Mouse (Mus musculus): ENCODE measurements around the gene Lamb3.

DNA sequence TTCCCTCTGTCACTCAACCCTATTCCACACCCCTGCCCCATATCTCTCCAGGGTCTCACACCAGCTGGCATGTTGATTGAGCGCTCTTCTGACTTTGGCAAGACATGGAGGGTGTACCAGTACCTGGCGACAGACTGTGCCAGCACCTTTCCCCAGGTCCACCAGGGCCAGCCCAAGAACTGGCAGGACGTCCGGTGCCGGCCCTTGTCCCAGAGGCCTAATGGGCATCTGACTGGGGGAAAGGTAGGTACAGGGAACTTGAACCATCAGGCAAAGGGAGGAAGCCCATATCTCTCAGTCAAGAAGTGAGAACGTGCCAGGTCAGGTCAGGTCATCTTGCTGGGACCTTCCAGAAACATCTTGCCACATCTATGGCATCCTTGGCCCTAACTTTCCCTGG, 116.2 kb downstream of the Lamb3 start:
- TF ChIP-seq EP300 (IDR thresholded peaks at IDR 0.05; ENCODE audit: low read depth) (no peak), CTCF (IDR thresholded peaks at IDR 0.05; ENCODE audit: low read depth) (no peak)

All from liver, postnatal 0 days (tissue).